Mouse (Mus musculus): Measurements from ENCODE around the gene Gm20772. TPM values are rescaled to one million over a fixed set of nuclear protein-coding genes. Genes with fewer than 3 reads are reported as not detected.
"Not testable (repeated sequence)": the region's sequence is repeated elsewhere in the genome, so short reads cannot be mapped to it uniquely, and the experiment has no call there.

Gene Gm20772
- polyA plus RNA-seq (2015; fragmentation: Nextera tagmentation; extraction: Ambion mirVana), result not detected in 2 replicates

DNA sequence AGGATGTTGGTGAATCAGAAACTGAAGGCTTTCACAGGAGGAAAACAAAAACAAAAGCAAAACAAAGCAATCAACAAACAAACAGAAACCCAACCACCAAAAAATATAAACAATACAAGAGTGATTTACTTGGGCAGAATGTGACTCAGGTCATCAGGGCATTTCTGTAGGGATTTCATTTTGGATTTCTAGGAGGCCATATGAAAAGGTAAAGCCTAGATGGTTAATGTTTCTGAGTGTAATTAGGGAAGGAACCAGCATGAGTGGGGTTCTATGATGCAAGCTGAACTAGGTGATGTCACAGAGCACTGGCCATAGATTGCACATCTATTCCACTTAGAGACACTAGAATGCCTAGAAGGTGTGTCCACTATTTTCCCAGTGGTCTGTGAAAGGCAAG lies at the start of gene Gm20772, which contains the start of gene Gm20831:
TSS of gene Gm20772 (plus strand) at position 301 of the 400 bp plus-strand sequence.
TSS of gene Gm20831 (plus strand) at position 301 of the 400 bp plus-strand sequence.
- H3K4me2 ChIP-seq; ATAC-seq (ENCODE audit: insufficient read depth, low FRiP score, low read depth); H3K27ac ChIP-seq; H3K36me3 ChIP-seq; H3K4me3 ChIP-seq (replicated peaks); H3K9me3 ChIP-seq; H3K9ac ChIP-seq; H3K4me1 ChIP-seq; H3K27me3 ChIP-seq (replicated peaks): not testable (repeated sequence)

DNA sequence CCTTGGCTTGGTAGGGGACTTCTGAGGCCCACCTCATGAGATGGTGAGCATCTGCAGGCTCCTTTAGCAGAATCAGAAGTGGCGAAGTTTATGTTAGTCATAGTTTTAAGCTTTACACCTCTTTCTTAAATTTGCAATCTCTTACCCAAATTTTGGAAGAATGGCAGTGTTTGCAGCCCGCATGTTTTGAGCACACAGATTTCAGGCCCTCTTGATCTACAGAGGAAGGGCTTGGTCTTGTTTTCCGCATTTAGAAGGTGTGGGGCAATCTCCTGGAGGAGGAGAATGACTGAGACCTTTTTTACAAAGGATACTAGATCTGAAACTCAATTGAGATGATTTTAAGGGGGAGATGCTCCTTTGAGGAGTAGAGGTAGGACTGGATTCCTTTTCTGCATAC lies 28.4 kb upstream of the Gm20772 start, which contains the start of gene Gm21904:
TSS of gene Gm21904 (minus strand) at position 101 of the 400 bp plus-strand sequence.
- not testable (repeated sequence) for H3K27ac ChIP-seq; H3K9ac ChIP-seq; H3K4me1 ChIP-seq; H3K9me3 ChIP-seq; H3K36me3 ChIP-seq; H3K4me2 ChIP-seq; H3K27me3 ChIP-seq (replicated peaks); ATAC-seq (ENCODE audit: insufficient read depth, low FRiP score, low read depth); H3K4me3 ChIP-seq (replicated peaks)
- WGBS, result no CpG with 5 or more reads among the region's 3 CpGs

Other genes starting within 250 kb of the Gm20772 start
- not detected in 2 replicates for gene Gm21904, start 28.5 kb upstream of the Gm20772 start, polyA plus RNA-seq (2015; fragmentation: Nextera tagmentation; extraction: Ambion mirVana)
- not detected in 2 replicates for gene Gm20831, start within 50 bp of the Gm20772 start, polyA plus RNA-seq (2015; fragmentation: Nextera tagmentation; extraction: Ambion mirVana)
- not detected in 2 replicates for gene Srsy, start 62.6 kb downstream of the Gm20772 start, polyA plus RNA-seq (2015; fragmentation: Nextera tagmentation; extraction: Ambion mirVana)
- not detected in 2 replicates for gene Gm21764, start 187.1 kb downstream of the Gm20772 start, polyA plus RNA-seq (2015; fragmentation: Nextera tagmentation; extraction: Ambion mirVana)
- not detected in 2 replicates for gene Ssty1, start 214.4 kb downstream of the Gm20772 start, polyA plus RNA-seq (2015; fragmentation: Nextera tagmentation; extraction: Ambion mirVana)

Data from stomach, embryonic 15.5 days (tissue).